In the genomic region with DNA sequence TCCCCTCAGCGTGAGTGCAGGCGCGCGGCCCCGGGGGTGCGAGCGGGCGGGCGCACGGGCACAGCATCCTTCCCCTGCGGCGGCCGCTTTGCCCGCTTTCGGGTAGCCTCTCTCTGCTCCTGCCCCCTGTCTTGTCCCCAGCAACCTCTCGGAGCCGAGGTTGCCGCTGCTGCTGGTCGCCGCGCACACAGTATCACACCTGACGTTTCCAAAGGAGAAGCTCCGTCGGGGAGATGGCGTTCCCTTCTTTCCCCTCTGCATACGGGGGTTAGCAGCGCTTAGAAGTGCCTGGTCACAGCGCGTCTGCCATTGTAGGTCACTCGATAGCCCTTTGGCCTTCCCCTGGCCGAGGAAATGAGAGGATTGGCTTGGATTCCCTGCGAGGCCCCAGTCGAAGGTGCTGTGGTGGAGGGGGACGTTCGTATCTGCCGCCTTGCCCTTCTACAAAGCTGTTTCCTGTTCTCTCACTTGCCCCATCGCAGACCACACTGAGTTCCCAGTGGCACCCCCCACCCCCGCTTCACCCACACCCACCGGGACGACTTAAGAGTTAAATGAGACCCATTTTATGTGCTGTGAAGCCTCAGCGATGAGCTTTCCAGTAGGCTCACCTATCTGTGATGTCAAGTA, we compare ENCODE assay signal across 7 mouse cellular contexts. TPM values are rescaled to one million over a fixed set of nuclear protein-coding genes. Genes with fewer than 3 reads are reported as not detected.
DNase-seq lines count a peak whose midpoint lies in the region; ATAC-seq lines count a peak whose summit lies in the region.

No protein-coding gene starts in this region.

- H3K4me1 ChIP-seq in forebrain, embryonic 10.5 days: peaks cover 14% of the 10 kb centered on the region
- peaks cover 7% of the 10 kb centered on the region; the same call in 1 of the 2 replicates for H3K4me1 ChIP-seq in limb, embryonic 15.5 days
- H3K4me1 ChIP-seq in stomach, embryonic 14.5 days (ENCODE audit: control insufficient read depth, insufficient read depth, low read length): peaks cover 7% of the 10 kb centered on the region; the same call in 1 of the 2 replicates

- H3K9ac ChIP-seq in limb, embryonic 15.5 days: peak overlapping the region; percentile 91
- peak overlapping the region; percentile 87 for H3K9ac ChIP-seq in stomach, embryonic 14.5 days (replicated peaks; ENCODE audit: low read depth, low read length)

- H3K36me3 ChIP-seq in forebrain, embryonic 10.5 days (replicated peaks): peaks cover 31% of the 10 kb centered on the region
- H3K36me3 ChIP-seq in limb, embryonic 15.5 days: peaks cover 21% of the 10 kb centered on the region
- peaks cover 11% of the 10 kb centered on the region for H3K36me3 ChIP-seq in stomach, embryonic 14.5 days (ENCODE audit: control insufficient read depth, insufficient read depth, low read length)

- intact Hi-C loops in left cerebral cortex, postnatal 4 days (cut with DNase I): no loop called here

- H3K27ac ChIP-seq in forebrain, embryonic 10.5 days: peak overlapping the region; percentile 96
- H3K27ac ChIP-seq in limb, embryonic 15.5 days: peak overlapping the region; percentile 90
- H3K27ac ChIP-seq in stomach, embryonic 14.5 days (ENCODE audit: low read length): peak overlapping the region; percentile 79

- peak; percentile 68 for ATAC-seq in limb, embryonic 15.5 days (ENCODE audit: insufficient number of reproducible peaks, low FRiP score, low TSS enrichment, low read depth)
- peak; percentile 72 for ATAC-seq in stomach, embryonic 14.5 days (ENCODE audit: insufficient number of reproducible peaks, insufficient read depth, low FRiP score, low read depth)

- H3K27me3 ChIP-seq in forebrain, embryonic 10.5 days (ENCODE audit: poor library complexity, severe bottlenecking): no peaks in the 10 kb centered on the region
- H3K27me3 ChIP-seq in limb, embryonic 15.5 days: no peaks in the 10 kb centered on the region
- H3K27me3 ChIP-seq in stomach, embryonic 14.5 days (ENCODE audit: control insufficient read depth, insufficient read depth, low read length): no peaks in the 10 kb centered on the region

- H3K4me2 ChIP-seq in limb, embryonic 15.5 days: peak overlapping the region; percentile 85
- H3K4me2 ChIP-seq in stomach, embryonic 14.5 days (replicated peaks; ENCODE audit: low read depth, low read length): peak overlapping the region; percentile 72

- 1% methylated on average over 41 of the region's 41 CpGs for WGBS in forebrain, embryonic 10.5 days
- WGBS in limb, embryonic 15.5 days: under 1% methylated on average over 41 of the region's 41 CpGs
- WGBS in stomach, embryonic 14.5 days: under 1% methylated on average over 41 of the region's 41 CpGs

- H3K9me3 ChIP-seq in forebrain, embryonic 10.5 days: no peaks in the 10 kb centered on the region
- H3K9me3 ChIP-seq in limb, embryonic 15.5 days: no peaks in the 10 kb centered on the region
- H3K9me3 ChIP-seq in stomach, embryonic 14.5 days (ENCODE audit: control insufficient read depth, low read depth, low read length): no peaks in the 10 kb centered on the region

- peak overlapping the region; percentile 93 for H3K4me3 ChIP-seq in forebrain, embryonic 10.5 days
- H3K4me3 ChIP-seq in limb, embryonic 15.5 days: peak overlapping the region; percentile 78
- H3K4me3 ChIP-seq in stomach, embryonic 14.5 days (ENCODE audit: low read depth, low read length): peak overlapping the region; percentile 78

- DNase-seq in left cerebral cortex, adult 11 months (ENCODE audit: low spot score): peak; percentile 17
- DNase-seq in left cerebral cortex, postnatal 4 days: no peak
- peak; percentile 26 for DNase-seq in T-cell, adult 2 months (ENCODE audit: low spot score)
- no peak for DNase-seq in forebrain, embryonic 10.5 days (ENCODE audit: extremely low spot score, low spot score)
- no peak for DNase-seq in adrenal gland, adult 18-20 months (ENCODE audit: low spot score in 2 of 2)

RNA-seq across cellular contexts. Expression of gene Cmtr1, which starts 0.5 kb away (rescaled TPM):
- total RNA-seq in left cerebral cortex, postnatal 4 days (2021): 10 to 100 TPM; 81.9 to 85.9 TPM
- 139 and 156 TPM in 2 replicates for polyA plus RNA-seq in forebrain, embryonic 10.5 days (2016; fragmentation: Nextera tagmentation; extraction: Ambion mirVana)
- 100 and 110 TPM in 2 replicates for polyA plus RNA-seq in limb, embryonic 15.5 days (2015; fragmentation: Nextera tagmentation; extraction: Ambion mirVana)
- 109 and 117 TPM in 2 replicates for polyA plus RNA-seq in stomach, embryonic 14.5 days (2014; fragmentation: Nextera tagmentation; extraction: Ambion mirVana)
- total RNA-seq in adrenal gland, adult 18-20 months (2021): 100 to 1,000 TPM in 1 of 2 experiments, 10 to 100 TPM in 1; 76.8 to 116 TPM

RNA-seq across cellular contexts. Expression of gene Gm28043, which starts 46.2 kb away (rescaled TPM):
- 1 to 10 TPM; 4.9 to 5.5 TPM for total RNA-seq in left cerebral cortex, postnatal 4 days (2021)
- 3.6 and 3.9 TPM in 2 replicates for polyA plus RNA-seq in forebrain, embryonic 10.5 days (2016; fragmentation: Nextera tagmentation; extraction: Ambion mirVana)
- 2.5 and 2.8 TPM in 2 replicates for polyA plus RNA-seq in limb, embryonic 15.5 days (2015; fragmentation: Nextera tagmentation; extraction: Ambion mirVana)
- 2.7 and 4.3 TPM in 2 replicates for polyA plus RNA-seq in stomach, embryonic 14.5 days (2014; fragmentation: Nextera tagmentation; extraction: Ambion mirVana)
- 1 to 10 TPM; 2.3 to 3.0 TPM for total RNA-seq in adrenal gland, adult 18-20 months (2021)

RNA-seq across cellular contexts. Expression of gene Rnf8, which starts 46.3 kb away (rescaled TPM):
- total RNA-seq in left cerebral cortex, postnatal 4 days (2021): 10 to 100 TPM; 63.0 to 64.2 TPM
- polyA plus RNA-seq in forebrain, embryonic 10.5 days (2016; fragmentation: Nextera tagmentation; extraction: Ambion mirVana): 120 and 124 TPM in 2 replicates
- polyA plus RNA-seq in limb, embryonic 15.5 days (2015; fragmentation: Nextera tagmentation; extraction: Ambion mirVana): 67.3 and 68.8 TPM in 2 replicates
- 79.0 and 80.8 TPM in 2 replicates for polyA plus RNA-seq in stomach, embryonic 14.5 days (2014; fragmentation: Nextera tagmentation; extraction: Ambion mirVana)
- 10 to 100 TPM; 35.1 to 68.3 TPM for total RNA-seq in adrenal gland, adult 18-20 months (2021)

RNA-seq across cellular contexts. Expression of gene Ccdc167, which starts 56.0 kb away (rescaled TPM):
- total RNA-seq in left cerebral cortex, postnatal 4 days (2021): 10 to 100 TPM; 11.6 to 13.5 TPM
- polyA plus RNA-seq in forebrain, embryonic 10.5 days (2016; fragmentation: Nextera tagmentation; extraction: Ambion mirVana): 16.0 and 17.9 TPM in 2 replicates
- 10.0 and 10.7 TPM in 2 replicates for polyA plus RNA-seq in limb, embryonic 15.5 days (2015; fragmentation: Nextera tagmentation; extraction: Ambion mirVana)
- 15.2 and 15.7 TPM in 2 replicates for polyA plus RNA-seq in stomach, embryonic 14.5 days (2014; fragmentation: Nextera tagmentation; extraction: Ambion mirVana)
- total RNA-seq in adrenal gland, adult 18-20 months (2021): 10 to 100 TPM in 1 of 2 experiments, 1 to 10 TPM in 1; 6.8 to 13.3 TPM

Comparison
In these comparisons a context has a peak if more than half of its experiments do, and no peak if none do; other contexts are left out.
1. DNase-seq: peak in left cerebral cortex, adult 11 months (single experiment) and T-cell, adult 2 months (single experiment); none in left cerebral cortex, postnatal 4 days (single experiment), forebrain, embryonic 10.5 days (single experiment) and adrenal gland, adult 18-20 months (0 of 2).
2. Peak in every context shown above with its lines, with median percentiles within 50 percentile points of each other: H3K27ac ChIP-seq and H3K4me3 ChIP-seq.